Mouse (Mus musculus) cerebellum, adult 9-11 months (tissue): ENCODE results near the gene Tkt.
"Not testable (repeated sequence)": the region's sequence is repeated elsewhere in the genome, so short reads cannot be mapped to it uniquely, and the experiment has no call there.

Experiments
- DNase-seq: peaks from one replicate; pipeline ENCODE4 v3.0.0; 2022

The Tkt gene

GRCm38 (mm10) chr14:30556651-30557050, 8.5 kb downstream of the Tkt start:
- DNase-seq, result no peak

GRCm38 (mm10) chr14:30557730-30558129, 9.6 kb downstream of the Tkt start:
- DNase-seq, result no peak

DNA sequence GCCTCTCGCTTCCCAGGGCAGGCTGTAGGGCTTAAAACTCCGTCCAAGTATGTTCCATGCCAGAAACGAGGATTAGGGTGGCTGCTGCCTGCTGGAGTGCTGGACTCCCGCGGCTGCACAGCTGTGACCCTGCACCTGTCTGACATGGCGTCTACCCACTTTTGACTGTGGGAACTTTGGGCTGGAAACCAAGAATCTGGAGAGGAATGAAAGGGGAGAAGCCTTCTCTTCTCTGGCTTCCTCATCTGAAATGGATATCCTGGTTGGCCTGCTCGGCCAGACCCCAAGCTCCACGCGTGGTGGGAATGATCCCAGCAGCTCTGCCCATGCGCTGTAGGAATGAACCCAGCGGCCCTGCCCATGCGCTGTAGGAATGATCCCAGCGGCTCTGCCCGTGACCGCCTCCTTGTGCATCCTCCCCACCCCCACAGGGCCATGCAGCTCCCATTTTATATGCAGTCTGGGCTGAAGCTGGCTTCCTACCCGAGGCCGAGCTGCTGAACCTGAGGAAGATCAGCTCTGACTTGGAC, 11.2 kb downstream of the Tkt start:
- peak; percentile 74 for DNase-seq

GRCm38 (mm10) chr14:30560803-30561389, 12.7 kb downstream of the Tkt start:
- DNase-seq, result no peak

DNA sequence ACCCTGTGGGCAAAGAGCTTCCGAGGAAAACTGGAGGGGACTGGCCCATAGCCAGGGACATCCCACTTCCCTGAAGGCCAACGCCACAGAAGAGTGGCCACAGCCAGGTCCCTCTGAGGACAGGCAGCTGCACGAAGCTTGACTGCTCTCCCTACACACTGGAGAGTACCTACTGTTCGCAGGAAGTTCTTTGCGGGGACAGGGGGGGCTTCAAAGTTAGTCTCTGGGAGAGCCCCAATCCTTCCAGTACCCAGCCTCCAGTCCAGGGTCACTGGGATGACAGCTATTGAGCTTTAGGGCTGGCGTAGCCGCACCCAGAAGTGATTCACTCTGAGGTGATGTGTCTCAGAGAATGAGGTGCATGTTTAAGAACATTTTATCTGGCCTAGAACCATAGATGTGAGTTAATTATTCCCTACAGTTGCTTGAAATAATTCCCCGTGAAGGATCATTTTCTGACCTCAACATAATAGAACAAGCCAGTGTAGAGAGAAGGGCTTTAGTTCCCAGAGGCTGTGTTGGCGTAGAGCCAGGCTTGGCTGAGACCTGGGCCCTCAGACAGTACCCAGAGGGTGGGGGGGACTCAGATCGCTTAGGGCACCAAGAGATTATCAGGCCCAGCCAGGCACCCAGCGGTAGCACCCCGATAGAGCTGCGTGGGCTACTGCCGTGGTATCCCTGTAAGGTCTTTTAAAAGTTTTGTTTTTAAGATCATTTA, 13.5 kb downstream of the Tkt start:
- DNase-seq, result peak; percentile 40

DNA sequence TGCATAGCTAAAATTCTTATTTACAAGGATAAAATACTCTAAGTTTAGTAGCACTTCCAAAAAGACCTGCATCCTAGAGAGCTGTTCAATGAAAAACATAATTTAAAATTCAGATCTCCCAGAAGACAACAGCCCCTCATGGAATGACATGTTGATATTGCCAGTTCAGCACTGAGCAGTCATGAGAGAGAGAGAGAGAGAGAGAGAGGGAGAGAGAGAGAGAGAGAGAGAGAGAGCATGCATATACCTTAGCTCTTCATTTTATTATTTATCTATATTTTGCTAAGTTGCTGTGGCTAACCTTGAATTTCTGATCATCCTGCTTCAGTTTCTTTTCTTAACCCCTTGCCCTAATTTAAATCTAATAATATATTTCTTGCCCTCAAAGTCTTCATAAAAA, 14.2 kb downstream of the Tkt start:
- DNase-seq, result no peak

GRCm38 (mm10) chr14:30564451-30564850, 16.3 kb downstream of the Tkt start:
- DNase-seq, result no peak

DNA sequence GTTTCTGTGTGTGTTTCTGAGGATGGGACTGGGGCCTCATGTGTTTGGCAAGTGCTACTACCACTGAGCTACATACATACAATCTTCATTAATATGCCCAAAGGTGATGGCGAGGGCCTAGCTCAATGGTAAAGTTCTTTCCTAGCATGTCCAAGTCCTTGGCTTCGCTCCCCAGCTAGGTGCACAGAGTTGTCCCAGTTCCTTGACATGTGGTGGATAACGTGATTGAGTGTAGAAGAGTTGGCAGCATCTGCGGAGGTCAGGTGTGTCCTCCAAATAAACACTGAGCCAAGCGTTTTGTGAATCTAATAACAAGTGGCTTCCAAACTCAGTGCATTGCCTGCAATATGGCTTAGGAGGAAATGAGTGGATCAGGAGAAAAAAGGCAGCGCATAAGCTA, 18.2 kb downstream of the Tkt start:
- DNase-seq, result no peak

DNA sequence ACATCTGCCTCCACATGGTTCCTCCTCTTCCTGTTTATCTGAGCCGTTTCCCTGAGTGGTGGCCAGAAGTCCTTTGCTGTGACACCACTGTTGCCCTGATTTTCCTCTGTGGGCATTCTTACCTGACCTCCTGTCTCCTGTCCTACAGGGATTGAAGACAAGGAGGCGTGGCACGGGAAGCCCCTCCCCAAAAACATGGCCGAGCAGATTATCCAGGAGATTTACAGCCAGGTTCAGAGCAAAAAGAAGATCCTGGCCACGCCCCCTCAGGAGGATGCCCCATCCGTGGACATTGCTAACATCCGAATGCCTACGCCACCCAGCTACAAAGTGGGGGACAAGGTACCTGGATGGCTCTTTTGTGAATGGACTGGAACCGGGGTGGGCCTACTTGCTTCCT, 19.9 kb downstream of the Tkt start:
- no peak for DNase-seq

- no peak for DNase-seq
Measured at GRCm38 (mm10) chr14:30570303-30570702, 22.1 kb downstream of the Tkt start.

DNA sequence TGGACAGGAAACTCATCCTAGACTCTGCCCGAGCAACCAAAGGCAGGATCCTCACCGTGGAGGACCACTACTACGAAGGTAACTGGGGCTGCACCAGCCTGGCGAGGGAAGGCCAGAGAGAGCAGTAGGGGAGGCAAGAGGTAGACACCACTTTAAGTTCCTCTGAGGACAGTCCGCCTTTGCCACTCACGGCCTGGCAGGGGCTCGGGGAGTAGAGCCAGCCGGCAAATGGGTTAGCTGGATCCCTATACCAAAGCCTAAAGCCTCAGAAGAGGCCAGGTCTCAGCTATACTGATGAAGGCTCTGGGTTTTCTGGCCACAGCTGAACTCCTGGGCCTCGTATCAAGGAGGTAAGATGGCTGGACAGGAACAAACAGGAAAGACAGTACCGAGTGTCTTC, 24.1 kb downstream of the Tkt start:
- DNase-seq, result no peak

DNA sequence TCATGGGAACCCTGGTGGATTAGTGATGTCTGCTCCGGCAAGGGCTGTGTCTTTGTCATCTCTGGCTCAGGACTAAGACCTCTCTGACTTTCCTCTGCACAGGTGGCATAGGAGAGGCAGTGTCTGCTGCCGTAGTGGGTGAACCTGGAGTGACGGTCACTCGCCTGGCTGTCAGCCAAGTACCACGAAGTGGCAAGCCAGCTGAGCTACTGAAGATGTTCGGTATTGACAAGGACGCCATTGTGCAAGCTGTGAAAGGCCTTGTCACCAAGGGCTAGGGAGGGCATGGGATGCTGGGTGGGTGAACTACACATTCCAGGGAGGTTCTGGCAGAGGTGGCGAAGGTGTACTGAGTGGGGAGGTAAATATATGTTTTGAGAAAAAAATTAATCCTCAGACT, 25.1 kb downstream of the Tkt start:
- no peak for DNase-seq

DNA sequence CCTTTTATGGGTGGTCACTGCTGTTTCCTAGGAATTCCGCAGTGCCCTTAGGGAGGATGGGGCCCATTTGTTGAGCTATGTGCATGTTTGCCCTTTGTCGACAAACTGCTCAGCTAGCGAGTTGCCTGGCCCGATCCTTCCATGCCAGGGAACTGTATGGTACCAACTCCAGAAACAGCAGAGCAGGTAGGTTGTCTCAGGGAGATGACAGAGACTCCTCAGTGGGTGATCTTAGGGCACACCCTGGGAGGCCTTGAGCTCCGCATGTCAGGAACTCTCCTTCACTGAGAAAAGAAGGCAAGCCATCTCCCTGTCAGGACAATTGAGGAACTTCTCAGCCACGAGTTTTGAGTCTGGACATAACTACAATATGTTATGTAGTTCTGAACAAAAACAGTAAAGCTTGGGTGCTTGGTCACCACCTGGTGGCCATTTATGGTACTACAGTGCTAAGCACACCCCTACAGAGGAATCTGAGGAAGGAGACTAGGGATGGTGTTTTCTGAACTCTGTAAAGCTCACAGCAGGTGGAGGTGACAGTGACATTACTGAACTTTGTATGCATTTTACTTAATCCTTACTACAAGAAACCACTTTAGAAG, 25.9 kb downstream of the Tkt start:
- peak; percentile 61 for DNase-seq

DNA sequence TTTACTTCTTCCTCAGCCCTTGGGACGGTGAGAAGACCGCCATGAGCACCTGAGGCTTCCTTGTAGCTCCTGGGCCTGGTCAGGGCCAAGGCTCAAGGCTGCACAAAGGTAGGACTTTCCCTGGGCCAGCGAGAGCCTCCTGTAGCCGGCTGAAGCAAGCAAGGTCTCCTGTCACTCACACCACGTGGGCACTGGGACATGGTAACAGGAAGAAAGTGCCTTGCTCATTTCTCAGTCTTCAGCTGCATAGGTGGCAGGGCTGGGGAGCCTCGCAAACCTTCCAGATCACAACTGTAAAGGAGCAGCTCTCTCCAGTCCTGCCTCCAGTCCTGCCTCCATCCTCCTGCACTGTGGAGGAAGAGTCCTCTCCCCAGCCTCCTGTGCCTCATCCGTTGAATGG, 27.6 kb downstream of the Tkt start:
- DNase-seq, result no peak

- no peak for DNase-seq
Measured at GRCm38 (mm10) chr14:30576260-30576659, 28.1 kb downstream of the Tkt start.

DNA sequence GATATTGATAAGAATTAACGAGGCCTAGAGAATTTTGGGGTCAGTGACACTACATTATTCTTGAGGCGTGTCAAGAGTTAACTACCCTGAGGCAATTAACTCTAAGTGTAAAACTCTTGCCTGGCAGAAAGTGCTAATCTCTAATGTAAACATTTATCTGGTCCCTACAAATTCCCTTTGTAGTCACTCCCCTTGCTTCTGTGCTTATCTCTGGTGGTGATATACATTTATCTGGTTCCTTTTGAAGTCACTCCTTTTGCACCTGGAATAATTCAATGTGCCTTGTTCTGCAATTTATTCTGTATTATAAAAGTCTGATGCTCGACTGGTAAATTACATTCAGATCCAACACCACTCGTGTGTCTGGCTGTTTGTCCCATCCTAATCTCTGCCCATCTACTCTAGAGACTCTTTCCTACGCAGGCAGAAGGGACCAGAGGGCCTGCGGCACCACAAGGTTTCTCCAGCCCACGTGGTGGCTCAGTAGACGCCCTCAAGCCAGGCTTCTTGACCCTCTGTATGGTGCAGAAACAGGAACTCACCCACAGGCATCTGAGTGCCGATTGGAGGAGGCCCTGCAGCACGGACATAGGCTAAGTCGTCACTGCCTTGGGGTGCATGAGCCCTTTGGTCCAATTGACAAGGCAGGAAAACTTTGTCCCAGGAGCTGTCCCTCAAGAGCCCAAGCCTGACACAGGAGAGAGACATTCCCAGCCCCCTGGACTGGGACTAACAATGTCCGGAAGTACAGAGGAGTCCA, 29.3 kb downstream of the Tkt start:
- not testable (repeated sequence) for DNase-seq

- no peak for DNase-seq
Measured at GRCm38 (mm10) chr14:30579180-30579579, 31.0 kb downstream of the Tkt start.

- DNase-seq, result no peak
Measured at GRCm38 (mm10) chr14:30579882-30580281, 31.7 kb downstream of the Tkt start.

- no peak for DNase-seq
Measured at GRCm38 (mm10) chr14:30581238-30581637, 33.1 kb downstream of the Tkt start.

GRCm38 (mm10) chr14:30584077-30584476, 35.9 kb downstream of the Tkt start:
- no peak for DNase-seq

GRCm38 (mm10) chr14:30584497-30585251, 36.5 kb downstream of the Tkt start:
- DNase-seq, result no peak

DNA sequence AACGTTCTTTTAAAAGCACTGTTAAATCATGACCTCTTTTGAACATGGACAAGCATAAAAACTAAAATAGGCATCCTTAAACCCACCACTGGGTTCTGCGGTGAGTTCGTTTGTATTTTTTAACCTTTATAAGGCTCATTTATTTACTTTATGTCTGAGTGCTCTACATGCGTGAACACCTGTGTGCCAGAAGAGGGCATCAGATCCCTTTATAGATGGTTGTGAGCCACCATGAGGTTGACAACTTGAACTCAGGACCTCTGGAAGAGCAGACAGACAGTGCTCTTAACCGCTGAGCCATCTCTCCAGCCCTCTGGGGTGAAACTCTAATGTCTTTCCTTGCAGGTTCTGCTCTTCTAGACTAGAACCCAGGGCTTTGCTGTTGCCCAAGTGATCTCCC, 37.2 kb downstream of the Tkt start:
- DNase-seq, result no peak
